Mouse (Mus musculus): ENCODE results near the gene Cox7a1. TPM values are rescaled to one million over a fixed set of nuclear protein-coding genes. Genes with fewer than 3 reads are reported as not detected.
"Not testable (repeated sequence)": the region's sequence is repeated elsewhere in the genome, so short reads cannot be mapped to it uniquely, and the experiment has no call there.

Gene Cox7a1
- polyA plus RNA-seq, 1 experiment from 2014 or later = 3.5 TPM

DNA sequence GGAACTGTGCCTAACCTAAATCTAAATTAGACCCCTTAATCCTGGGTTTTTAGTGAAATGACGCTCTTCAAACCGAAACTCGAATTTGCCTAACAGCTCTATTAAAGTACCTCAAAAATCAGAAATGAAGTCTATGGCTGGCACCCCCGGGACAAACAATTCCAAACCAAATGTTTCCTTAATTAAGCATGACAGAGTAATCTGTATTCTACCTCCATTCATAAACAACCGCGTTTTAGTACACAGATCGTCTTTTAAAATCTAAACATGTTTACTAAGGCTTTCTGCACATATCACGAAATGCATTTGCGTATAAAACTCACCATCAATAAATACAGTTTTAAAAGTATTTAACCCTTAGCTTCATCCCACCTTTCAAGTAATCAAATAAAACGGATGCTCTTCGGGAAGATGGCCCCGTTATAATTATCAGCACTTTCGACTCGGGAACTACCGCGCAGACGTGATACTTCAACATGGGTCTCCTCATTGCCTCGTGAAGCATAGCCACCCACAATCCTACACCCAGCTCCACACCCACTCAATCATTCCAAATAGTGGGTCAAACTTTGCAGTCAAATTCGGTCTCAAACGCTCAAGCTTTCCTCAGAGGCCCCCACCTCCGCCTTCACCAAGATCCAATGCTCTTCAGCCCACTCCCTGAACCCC is 14.9 kb upstream of the Cox7a1 start:
- peak; percentile 28 for ATAC-seq (replicated peaks; ENCODE audit: low FRiP score)

DNA sequence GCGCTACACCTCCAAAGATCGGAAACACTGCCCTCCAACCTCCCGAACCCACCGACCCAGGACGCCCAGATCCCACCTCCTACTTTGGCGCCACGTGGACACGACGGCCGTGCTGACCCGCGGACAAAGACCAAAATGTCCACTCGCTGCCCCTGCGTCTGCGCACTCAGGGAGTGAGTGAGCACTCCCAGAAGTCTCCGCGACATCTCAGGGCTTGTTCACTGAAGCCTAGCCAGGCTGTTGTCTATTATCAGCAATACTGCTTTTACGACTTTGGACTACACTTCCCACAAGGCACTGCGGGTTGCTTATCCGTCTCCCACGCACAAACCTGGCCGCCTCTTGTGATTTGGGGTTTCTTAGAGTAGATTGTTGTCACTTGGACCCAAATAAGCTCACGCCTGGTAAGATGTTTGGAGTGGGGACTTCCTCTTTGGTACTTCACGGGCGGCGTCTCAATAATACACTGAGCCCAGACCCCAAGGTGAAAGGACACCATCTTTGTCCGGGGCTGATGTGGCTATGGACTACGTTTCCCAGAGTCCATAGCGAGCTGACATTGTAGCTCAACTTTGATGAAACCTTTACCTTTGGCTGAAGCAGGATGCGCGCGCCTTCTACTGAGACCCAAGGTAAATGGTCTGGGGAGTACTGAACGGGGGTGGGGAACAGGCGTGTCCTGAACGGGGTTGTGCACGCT is 14.2 kb upstream of the Cox7a1 start, which contains the start of gene Zfp146:
TSS of gene Zfp146 (minus strand) at position 168 of the 700 bp plus-strand sequence.
- H3K27ac ChIP-seq (ENCODE audit: low read depth, low read length) = peak within 1 kb of the TSS; percentile 60
- H3K4me2 ChIP-seq (ENCODE audit: low read depth, low read length, severe bottlenecking) = peak within 1 kb of the TSS; percentile 73
- peaks cover 27% of the 10 kb centered on the region for H3K9me3 ChIP-seq (ENCODE audit: control insufficient read depth, low read length)
- peak within 1 kb of the TSS; percentile 70 for H3K9ac ChIP-seq (ENCODE audit: low read length)
- H3K36me3 ChIP-seq (ENCODE audit: control insufficient read depth, insufficient read depth, low read length) = peaks cover 25% of the 10 kb centered on the region
- under 1% methylated on average over 36 of the region's 36 CpGs for WGBS
- H3K4me1 ChIP-seq (replicated peaks; ENCODE audit: control insufficient read depth, insufficient read depth, low read length) = peaks cover 3% of the 10 kb centered on the region; the same call in 1 of the 2 replicates
- ATAC-seq (replicated peaks; ENCODE audit: low FRiP score) = peak; percentile 97
- H3K4me3 ChIP-seq (ENCODE audit: low read depth, low read length) = peak within 1 kb of the TSS; percentile 47
- no peaks in the 10 kb centered on the region for H3K27me3 ChIP-seq (ENCODE audit: control insufficient read depth, insufficient read depth, low read length)
- DNase-seq (ENCODE audit: low spot score) = peak; percentile 94

More for the DNA sequence above, 14.9 kb upstream of the Cox7a1 start:
- Histone ChIP-seq H3K4me2 (ENCODE audit: low read depth, low read length, severe bottlenecking) (peak overlapping the region; percentile 73), H3K4me1 (replicated peaks; ENCODE audit: control insufficient read depth, insufficient read depth, low read length) (peaks cover 3% of the 10 kb centered on the region; the same call in 1 of the 2 replicates), H3K27me3 (ENCODE audit: control insufficient read depth, insufficient read depth, low read length) (no peaks in the 10 kb centered on the region), H3K27ac (ENCODE audit: low read depth, low read length) (peak overlapping the region; percentile 60), H3K4me3 (ENCODE audit: low read depth, low read length) (peak overlapping the region; percentile 47), H3K9me3 (ENCODE audit: control insufficient read depth, low read length) (peaks cover 31% of the 10 kb centered on the region), H3K36me3 (ENCODE audit: control insufficient read depth, insufficient read depth, low read length) (peaks cover 28% of the 10 kb centered on the region), H3K9ac (ENCODE audit: low read length) (peak overlapping the region; percentile 70)
- WGBS = 4% methylated on average over 21 of the region's 21 CpGs
- DNase-seq (ENCODE audit: low spot score) = no peak

DNA sequence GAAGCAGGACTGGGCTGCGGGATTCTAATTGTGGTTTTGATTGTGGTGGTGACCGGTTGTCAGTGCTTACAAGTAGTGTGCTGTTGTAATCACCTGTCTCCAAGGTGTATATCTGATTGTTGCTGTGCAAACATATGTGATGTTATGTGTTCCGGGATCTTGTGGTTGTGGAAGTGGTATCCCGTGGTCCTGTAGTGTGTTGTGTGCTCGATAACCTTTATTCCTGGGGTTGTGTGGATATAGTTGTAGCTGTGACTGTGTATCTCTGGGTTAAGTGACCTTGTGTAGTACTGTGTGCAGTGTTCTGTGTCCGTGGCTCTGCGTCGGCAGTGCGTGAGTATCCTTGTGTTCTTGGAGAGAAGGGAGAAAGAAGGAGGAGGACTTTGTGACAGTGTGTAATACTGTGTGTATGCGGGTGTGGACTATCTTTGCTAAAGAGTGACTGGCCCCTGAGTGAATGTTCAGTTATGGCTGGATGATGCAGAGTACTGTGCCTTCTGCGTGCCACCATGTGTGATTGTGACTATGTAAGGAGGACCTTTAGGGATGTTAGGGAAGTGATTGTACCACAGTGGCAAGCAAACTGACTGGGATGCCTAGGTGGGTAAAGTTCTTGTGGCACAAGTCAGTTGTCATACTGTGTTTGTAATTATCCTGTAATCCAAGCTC is 13.5 kb upstream of the Cox7a1 start:
- Histone ChIP-seq H3K9ac (ENCODE audit: low read length) (peak overlapping the region; percentile 70), H3K4me1 (replicated peaks; ENCODE audit: control insufficient read depth, insufficient read depth, low read length) (peaks cover 3% of the 10 kb centered on the region; the same call in 1 of the 2 replicates), H3K9me3 (ENCODE audit: control insufficient read depth, low read length) (peaks cover 20% of the 10 kb centered on the region), H3K4me3 (ENCODE audit: low read depth, low read length) (peak overlapping the region; percentile 47), H3K4me2 (ENCODE audit: low read depth, low read length, severe bottlenecking) (peak overlapping the region; percentile 73), H3K27me3 (ENCODE audit: control insufficient read depth, insufficient read depth, low read length) (no peaks in the 10 kb centered on the region), H3K27ac (ENCODE audit: low read depth, low read length) (no peak overlapping the region), H3K36me3 (ENCODE audit: control insufficient read depth, insufficient read depth, low read length) (peaks cover 18% of the 10 kb centered on the region)
- no peak for ATAC-seq (replicated peaks; ENCODE audit: low FRiP score)
- whole genome bisulfite sequencing = 31% methylated on average over 11 of the region's 11 CpGs
- DNase-seq (ENCODE audit: low spot score) = no peak

DNA sequence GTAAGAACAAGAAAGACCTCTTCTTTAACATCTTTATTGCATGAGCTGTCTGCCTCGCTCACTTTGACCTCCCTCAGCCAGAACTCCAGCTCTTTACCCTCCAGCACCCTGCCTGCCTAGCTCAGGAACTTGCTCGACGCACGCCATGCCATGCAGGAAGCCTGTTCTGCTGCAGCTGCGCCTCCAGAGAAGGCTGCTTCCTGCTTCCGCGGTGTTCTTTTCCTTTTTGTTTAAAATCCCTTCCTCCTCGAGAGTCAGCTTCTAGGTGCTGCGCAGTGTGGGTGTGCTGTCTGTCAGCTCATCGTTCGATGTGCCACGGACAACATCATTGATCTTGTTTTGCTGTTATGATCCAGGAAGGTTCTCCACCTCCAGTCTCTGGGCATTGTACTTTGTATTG is 7.5 kb upstream of the Cox7a1 start:
- H3K9me3 ChIP-seq (ENCODE audit: control insufficient read depth, low read length) = no peaks in the 10 kb centered on the region
- DNase-seq (ENCODE audit: low spot score) (no peak), ATAC-seq (replicated peaks; ENCODE audit: low FRiP score) (no peak)
- H3K4me3 ChIP-seq (ENCODE audit: low read depth, low read length) = no peak overlapping the region
- WGBS = 87% methylated on average over 12 of the region's 12 CpGs
- no peak overlapping the region for H3K9ac ChIP-seq (ENCODE audit: low read length)
- H3K4me1 ChIP-seq (replicated peaks; ENCODE audit: control insufficient read depth, insufficient read depth, low read length) = no peaks in the 10 kb centered on the region
- no peaks in the 10 kb centered on the region for H3K27me3 ChIP-seq (ENCODE audit: control insufficient read depth, insufficient read depth, low read length)
- H3K4me2 ChIP-seq (ENCODE audit: low read depth, low read length, severe bottlenecking) = no peak overlapping the region
- no peak overlapping the region for H3K27ac ChIP-seq (ENCODE audit: low read depth, low read length)
- H3K36me3 ChIP-seq (ENCODE audit: control insufficient read depth, insufficient read depth, low read length) = peaks cover 4% of the 10 kb centered on the region; the same call in 1 of the 2 replicates

DNA sequence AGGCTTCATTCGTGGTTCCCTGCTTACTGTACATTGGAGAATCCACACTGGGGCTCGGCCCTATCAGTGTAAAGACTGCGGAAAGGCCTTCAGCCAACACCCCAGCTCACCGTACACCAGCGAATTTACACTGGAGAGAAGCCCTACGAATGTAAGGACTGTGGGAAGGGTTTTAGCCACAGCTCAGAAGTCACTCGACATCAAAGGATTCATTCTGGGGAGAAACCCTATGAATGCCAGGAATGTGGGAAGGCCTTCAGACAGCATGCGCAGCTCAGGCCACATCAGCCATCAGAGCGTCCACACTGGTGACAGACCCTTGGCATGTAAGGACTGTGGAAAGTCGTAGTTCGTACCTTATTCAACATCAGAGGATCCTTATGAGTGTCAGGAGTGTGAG is 5.7 kb upstream of the Cox7a1 start:
- 87% methylated on average over 11 of the region's 11 CpGs for WGBS
- H3K9me3 ChIP-seq (ENCODE audit: control insufficient read depth, low read length) = no peaks in the 10 kb centered on the region

DNA sequence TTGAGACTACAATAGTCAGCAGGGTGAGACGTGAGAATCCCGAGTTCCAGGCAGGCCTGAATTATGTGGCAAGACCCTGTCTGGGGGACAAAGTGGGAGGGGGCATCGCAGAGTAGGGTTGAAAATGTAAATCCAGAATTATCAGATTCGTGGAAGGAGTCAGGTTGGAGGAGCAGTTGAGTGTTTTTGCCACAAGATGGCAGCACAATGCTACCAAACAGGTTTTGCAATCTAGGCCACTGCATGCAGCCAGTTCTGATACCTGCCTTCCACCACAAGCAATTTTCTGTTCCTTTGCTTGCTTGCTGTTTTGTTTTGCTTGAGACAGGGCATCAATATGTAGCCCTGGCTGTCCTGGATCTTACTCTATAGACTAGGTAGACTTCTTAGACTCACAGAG is 2.6 kb upstream of the Cox7a1 start:
- H3K27ac ChIP-seq (ENCODE audit: low read depth, low read length) = no peak overlapping the region
- peaks cover 4% of the 10 kb centered on the region; the same call in 1 of the 2 replicates for H3K4me1 ChIP-seq (replicated peaks; ENCODE audit: control insufficient read depth, insufficient read depth, low read length)
- H3K27me3 ChIP-seq (ENCODE audit: control insufficient read depth, insufficient read depth, low read length) = no peaks in the 10 kb centered on the region
- 4% methylated on average over 4 of the region's 4 CpGs for WGBS
- no peak overlapping the region for H3K4me2 ChIP-seq (ENCODE audit: low read depth, low read length, severe bottlenecking)
- H3K36me3 ChIP-seq (ENCODE audit: control insufficient read depth, insufficient read depth, low read length) = peaks cover 4% of the 10 kb centered on the region; the same call in 1 of the 2 replicates
- DNase-seq (ENCODE audit: low spot score) = peak; percentile 85
- 0 out of 2 replicates have a peak, but pooled peaks have one; percentile 24 for ATAC-seq (replicated peaks; ENCODE audit: low FRiP score)
- H3K9me3 ChIP-seq (ENCODE audit: control insufficient read depth, low read length) = no peaks in the 10 kb centered on the region
- no peak overlapping the region for H3K9ac ChIP-seq (ENCODE audit: low read length)
- no peak overlapping the region for H3K4me3 ChIP-seq (ENCODE audit: low read depth, low read length)

More for the DNA sequence above, 5.7 kb upstream of the Cox7a1 start:
- H3K4me2 ChIP-seq (ENCODE audit: low read depth, low read length, severe bottlenecking) = no peak overlapping the region
- H3K27ac ChIP-seq (ENCODE audit: low read depth, low read length) = no peak overlapping the region
- H3K36me3 ChIP-seq (ENCODE audit: control insufficient read depth, insufficient read depth, low read length) = peaks cover 4% of the 10 kb centered on the region; the same call in 1 of the 2 replicates
- no peaks in the 10 kb centered on the region for H3K27me3 ChIP-seq (ENCODE audit: control insufficient read depth, insufficient read depth, low read length)
- no peak for ATAC-seq (replicated peaks; ENCODE audit: low FRiP score)
- no peak overlapping the region for H3K4me3 ChIP-seq (ENCODE audit: low read depth, low read length)
- H3K4me1 ChIP-seq (replicated peaks; ENCODE audit: control insufficient read depth, insufficient read depth, low read length) = no peaks in the 10 kb centered on the region
- DNase-seq (ENCODE audit: low spot score) = no peak
- no peak overlapping the region for H3K9ac ChIP-seq (ENCODE audit: low read length)

DNA sequence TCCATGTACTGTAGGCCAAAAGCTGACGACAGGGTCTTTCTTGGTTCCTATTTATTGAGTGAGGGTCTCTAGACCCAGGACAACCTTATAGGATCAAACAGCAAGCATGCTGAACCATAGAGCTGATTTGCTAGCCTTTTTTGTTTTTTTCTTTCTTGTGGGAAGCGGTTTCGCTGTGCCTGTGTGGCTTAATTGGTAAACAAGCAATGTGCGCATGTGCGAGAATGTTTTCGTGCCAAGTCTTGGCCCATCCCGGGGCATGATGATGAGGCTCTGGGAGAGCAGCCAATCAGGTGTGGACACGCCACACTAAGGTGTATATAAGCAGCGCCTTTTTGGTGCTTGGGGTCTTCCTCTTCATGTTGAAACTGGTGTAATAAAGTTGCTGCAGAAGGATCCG is 2.0 kb upstream of the Cox7a1 start:
- WGBS = 94% methylated on average over 9 of the region's 10 CpGs
- not testable (repeated sequence) for H3K9ac ChIP-seq (ENCODE audit: low read length)

DNA sequence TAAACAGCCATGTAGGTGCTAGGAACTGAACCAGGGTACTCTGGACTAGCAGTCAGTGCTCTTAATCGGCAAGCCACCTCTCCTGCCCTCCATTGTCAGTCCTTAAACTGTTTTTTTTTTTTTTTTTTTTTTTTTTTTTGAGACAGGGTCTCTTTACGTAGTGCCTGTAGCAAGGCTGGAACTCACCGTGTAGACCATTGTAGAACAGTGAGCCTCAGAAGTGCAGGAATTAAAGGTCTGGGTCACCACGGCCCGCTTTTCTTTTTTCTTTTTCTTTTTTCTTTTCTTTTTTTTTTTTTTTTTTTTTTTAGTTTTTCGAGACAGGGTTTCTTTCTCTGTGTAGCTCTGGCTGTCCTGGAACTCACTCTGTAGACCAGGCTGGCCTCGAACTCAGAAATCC is 755 bp upstream of the Cox7a1 start:
- H3K4me2 ChIP-seq (ENCODE audit: low read depth, low read length, severe bottlenecking); H3K9ac ChIP-seq (ENCODE audit: low read length); H3K36me3 ChIP-seq (ENCODE audit: control insufficient read depth, insufficient read depth, low read length); H3K4me3 ChIP-seq (ENCODE audit: low read depth, low read length); ATAC-seq (replicated peaks; ENCODE audit: low FRiP score); DNase-seq (ENCODE audit: low spot score); H3K9me3 ChIP-seq (ENCODE audit: control insufficient read depth, low read length); H3K4me1 ChIP-seq (replicated peaks; ENCODE audit: control insufficient read depth, insufficient read depth, low read length); H3K27ac ChIP-seq (ENCODE audit: low read depth, low read length); H3K27me3 ChIP-seq (ENCODE audit: control insufficient read depth, insufficient read depth, low read length): not testable (repeated sequence)
- 76% methylated on average over 7 of the region's 7 CpGs for WGBS

More for the DNA sequence above, 2.0 kb upstream of the Cox7a1 start:
- H3K4me1 ChIP-seq (replicated peaks; ENCODE audit: control insufficient read depth, insufficient read depth, low read length); H3K27me3 ChIP-seq (ENCODE audit: control insufficient read depth, insufficient read depth, low read length); H3K4me2 ChIP-seq (ENCODE audit: low read depth, low read length, severe bottlenecking); H3K4me3 ChIP-seq (ENCODE audit: low read depth, low read length); H3K36me3 ChIP-seq (ENCODE audit: control insufficient read depth, insufficient read depth, low read length); H3K9me3 ChIP-seq (ENCODE audit: control insufficient read depth, low read length); DNase-seq (ENCODE audit: low spot score); H3K27ac ChIP-seq (ENCODE audit: low read depth, low read length); ATAC-seq (replicated peaks; ENCODE audit: low FRiP score): not testable (repeated sequence)
